Mouse (Mus musculus) CH12.LX (cell line): ENCODE data around the gene Tpst1.

Experiments
- BHLHE40 ChIP-seq: IDR thresholded peaks from 2 replicates; pipeline ENCODE4 v1.6.1; 2011; ENCODE audit warnings: mild to moderate bottlenecking, low read depth, low read length, improper control_type of control experiment
- CTCF ChIP-seq, 2 experiments: IDR thresholded peaks in 1 of 2; conservative IDR thresholded peaks in 1 of 2; 2 replicates each; pipeline ENCODE4 v1.5.1; 2011 to 2012; ENCODE audit warnings: low read depth in 2 of 2, low read length in 2 of 2, improper control_type of control experiment in 1 of 2, inconsistent platforms in 1 of 2, mild to moderate bottlenecking in 1 of 2, moderate library complexity in 1 of 2
- E2F4 ChIP-seq: IDR thresholded peaks from 2 replicates; pipeline ENCODE4 v1.6.1; 2011; ENCODE audit warnings: low read depth, low read length, improper control_type of control experiment; ENCODE audit not compliant: insufficient replicate concordance
- JUN ChIP-seq: IDR thresholded peaks from 2 replicates; pipeline ENCODE4 v1.6.1; 2011; ENCODE audit warnings: low read depth, mild to moderate bottlenecking, low read length, improper control_type of control experiment, moderate library complexity; ENCODE audit not compliant: insufficient read depth
- MAZ ChIP-seq: IDR thresholded peaks from 2 replicates; pipeline ENCODE4 v1.6.1; 2012; ENCODE audit warnings: low read depth, mild to moderate bottlenecking, inconsistent platforms, low read length, improper control_type of control experiment, moderate library complexity
- MEF2A ChIP-seq: IDR thresholded peaks from 2 replicates; pipeline ENCODE4 v1.6.1; 2014; ENCODE audit warnings: low read depth, mild to moderate bottlenecking, inconsistent platforms, low read length, improper control_type of control experiment, borderline replicate concordance
- PAX5 ChIP-seq: IDR thresholded peaks from 2 replicates; pipeline ENCODE4 v1.6.1; 2012; ENCODE audit warnings: low read length, inconsistent platforms, mixed read lengths
- RAD21 ChIP-seq: IDR thresholded peaks from 2 replicates; pipeline ENCODE4 v1.6.1; 2011; ENCODE audit warnings: low read depth, mild to moderate bottlenecking, low read length, improper control_type of control experiment, moderate library complexity
- TBP ChIP-seq: conservative IDR thresholded peaks from 2 replicates; pipeline ENCODE4 v1.6.1; 2011; ENCODE audit warnings: low read depth, low read length, improper control_type of control experiment
- USF2 ChIP-seq: conservative IDR thresholded peaks from 2 replicates; pipeline ENCODE4 v1.6.1; 2011; ENCODE audit warnings: low read depth, low read length, improper control_type of control experiment
- ZC3H11A ChIP-seq: IDR thresholded peaks from 2 replicates; pipeline ENCODE4 v1.6.1; 2012; ENCODE audit warnings: low read depth, mild to moderate bottlenecking, inconsistent platforms, low read length, improper control_type of control experiment

GRCm38 (mm10) chr5:130050416-130050815 lies 22.7 kb upstream of the Tpst1 start:
- TF ChIP-seq BHLHE40 (no peak), MEF2A (no peak), USF2 (no peak), E2F4 (no peak), CTCF (conservative IDR thresholded peaks at IDR 0.05 in 1 of 2, IDR thresholded peaks at IDR 0.05 in 1 of 2; ENCODE audit: low read depth in 2 of 2, low read length in 2 of 2) (no peak), MAZ (no peak), TBP (no peak), JUN (no peak), ZC3H11A (no peak), PAX5 (no peak), RAD21 (no peak)
